Mouse (Mus musculus) R1 (cell line): ENCODE results near the gene Zfp296.
"Not testable (repeated sequence)": the region's sequence is repeated elsewhere in the genome, so short reads cannot be mapped to it uniquely, and the experiment has no call there.

Experiments
- DNase-seq: peaks from one replicate; pipeline ENCODE4 v3.0.0-alpha.2; 2018; ENCODE audit warnings: low read depth, low spot score

Gene Zfp296

DNA sequence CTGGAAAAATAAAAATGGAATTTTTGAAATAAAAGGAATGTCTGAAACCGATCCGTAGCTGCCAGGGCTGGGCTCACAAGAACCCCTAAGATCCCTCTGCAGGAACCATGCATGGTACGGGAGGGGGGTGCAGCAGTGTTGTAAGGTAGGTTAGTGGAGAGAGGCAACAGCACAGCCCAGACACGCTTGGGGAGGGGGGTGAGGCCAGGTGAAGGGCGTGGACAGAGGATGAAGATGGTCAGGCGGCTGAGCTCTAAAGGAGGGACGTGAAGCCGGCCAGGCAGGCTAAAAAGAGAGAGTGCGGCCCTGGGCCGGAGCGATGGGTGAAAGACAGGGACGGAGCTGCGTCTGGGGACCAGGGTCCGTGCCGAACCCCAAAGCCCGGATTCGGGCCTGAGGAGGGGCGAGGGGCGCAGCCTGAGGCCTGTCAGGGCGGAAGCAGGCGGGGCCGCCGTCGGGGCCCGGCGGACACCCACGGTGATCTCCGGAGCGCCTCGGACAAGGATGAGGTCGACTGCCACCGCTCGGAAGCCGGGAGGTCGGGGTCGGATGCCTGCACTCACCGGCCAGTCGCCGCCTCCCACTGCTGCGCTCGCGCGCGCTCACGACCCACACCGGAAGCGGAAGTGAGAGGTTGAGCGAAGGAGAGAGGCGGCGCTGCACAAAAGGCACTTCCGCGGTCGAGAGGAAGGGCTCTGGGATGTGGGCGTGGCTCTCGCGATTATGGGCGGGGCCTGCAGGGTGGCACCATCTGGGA lies 26.9 kb downstream of the Zfp296 start, which contains the start of gene Clasrp:
Gene Clasrp (minus strand): TSS at position 638 of the 757 bp plus-strand sequence.
- DNase-seq, result peak; percentile 97

DNA sequence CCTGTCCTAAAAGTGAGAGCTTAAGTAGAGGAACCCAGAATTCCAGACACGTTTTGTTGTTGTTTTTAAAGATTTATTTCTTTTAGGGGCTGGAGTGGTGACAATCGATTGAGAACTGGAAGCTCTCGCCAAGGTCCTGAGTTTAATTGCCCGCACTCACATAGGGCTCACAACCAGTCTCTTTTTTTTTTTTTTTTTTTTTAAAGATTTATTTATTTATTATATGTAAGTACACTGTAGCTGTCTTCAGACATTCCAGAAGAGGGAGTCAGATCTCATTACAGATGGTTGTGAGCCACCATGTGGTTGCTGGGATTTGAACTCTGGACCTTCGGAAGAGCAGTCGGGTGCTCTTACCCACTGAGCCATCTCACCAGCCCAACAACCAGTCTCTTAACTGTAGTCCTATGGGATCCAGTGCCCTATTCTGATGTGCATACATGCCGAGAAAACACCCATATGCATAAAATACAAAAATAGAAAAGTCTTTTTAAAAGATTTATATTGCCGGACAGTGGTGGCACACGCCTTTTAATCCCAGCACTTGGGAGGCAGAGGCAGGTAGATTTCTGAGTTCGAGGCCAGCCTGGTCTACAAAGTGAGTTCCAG lies 27.6 kb downstream of the Zfp296 start:
- DNase-seq, result not testable (repeated sequence)

DNA sequence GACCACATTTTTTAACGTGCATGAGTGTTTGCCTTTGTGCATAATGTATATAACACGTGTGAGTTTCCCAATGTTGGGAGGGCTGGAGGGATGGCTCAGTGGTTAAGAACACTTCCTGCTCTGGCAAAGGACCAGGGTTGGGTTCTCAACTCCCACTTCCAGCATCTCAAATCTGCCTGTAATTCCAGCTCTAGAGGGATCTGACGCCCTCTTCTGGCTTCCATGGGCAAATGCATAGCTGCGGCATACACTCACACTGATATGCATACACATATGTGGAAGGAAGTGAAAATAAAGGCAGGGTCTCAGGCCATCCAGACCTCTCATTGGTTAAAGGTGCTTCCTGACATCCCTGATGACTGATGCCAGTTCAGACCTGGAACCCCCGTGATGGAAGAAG lies 30.2 kb downstream of the Zfp296 start:
- peak; percentile 79 for DNase-seq

DNA sequence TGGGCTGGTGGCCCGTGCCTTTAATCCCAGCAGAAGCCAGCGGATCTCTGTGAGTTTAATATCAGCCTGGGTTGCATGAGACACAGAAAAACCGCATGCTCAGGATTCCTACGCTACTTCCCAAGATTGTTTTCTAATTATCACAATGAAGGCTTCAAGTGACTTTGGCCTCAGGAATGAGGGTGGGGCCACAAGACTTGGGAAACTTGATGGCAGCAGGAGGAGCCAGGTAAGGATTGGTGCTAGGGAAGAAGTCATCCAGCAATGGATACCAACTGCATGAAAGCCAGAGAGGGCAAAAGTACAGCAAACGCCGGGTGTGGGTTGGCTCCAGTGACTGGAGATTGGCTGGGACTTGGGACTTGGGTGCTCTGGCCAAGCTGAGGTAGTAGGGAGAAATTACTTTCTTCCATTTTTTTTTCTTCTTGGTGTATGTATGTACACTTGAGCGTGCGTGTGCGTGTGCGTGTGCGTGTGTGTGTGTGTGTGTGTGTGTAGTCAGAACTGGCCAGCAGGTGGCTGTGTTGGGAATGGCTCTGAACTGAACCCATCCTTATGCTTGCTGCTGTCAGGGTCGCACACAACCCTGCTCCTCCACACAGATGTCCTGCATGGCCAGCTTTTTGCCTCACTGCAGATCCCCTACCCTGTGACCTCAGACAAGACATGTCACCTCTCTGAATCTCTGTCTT lies 32.7 kb downstream of the Zfp296 start:
- DNase-seq, result peak; percentile 98

DNA sequence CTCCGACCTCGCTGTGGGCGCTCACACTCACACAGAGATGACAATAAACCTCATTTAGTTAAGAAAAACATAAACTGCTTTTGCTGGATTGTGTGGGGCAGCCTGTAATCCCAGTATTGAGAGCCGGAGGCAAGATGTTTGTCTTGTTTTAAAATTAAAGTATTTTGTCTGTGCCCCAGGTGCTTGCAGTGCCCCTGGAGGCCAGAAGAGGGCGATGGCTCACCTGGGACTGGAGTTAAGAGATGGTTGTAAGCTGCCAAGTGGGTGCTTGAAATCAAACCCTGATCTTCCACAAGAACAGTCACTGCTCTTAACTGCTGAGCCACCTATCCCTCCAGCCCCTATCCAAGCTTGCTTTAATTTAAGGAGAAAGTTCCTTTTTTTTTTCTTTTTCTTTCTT lies 33.9 kb downstream of the Zfp296 start:
- peak; percentile 52 for DNase-seq

DNA sequence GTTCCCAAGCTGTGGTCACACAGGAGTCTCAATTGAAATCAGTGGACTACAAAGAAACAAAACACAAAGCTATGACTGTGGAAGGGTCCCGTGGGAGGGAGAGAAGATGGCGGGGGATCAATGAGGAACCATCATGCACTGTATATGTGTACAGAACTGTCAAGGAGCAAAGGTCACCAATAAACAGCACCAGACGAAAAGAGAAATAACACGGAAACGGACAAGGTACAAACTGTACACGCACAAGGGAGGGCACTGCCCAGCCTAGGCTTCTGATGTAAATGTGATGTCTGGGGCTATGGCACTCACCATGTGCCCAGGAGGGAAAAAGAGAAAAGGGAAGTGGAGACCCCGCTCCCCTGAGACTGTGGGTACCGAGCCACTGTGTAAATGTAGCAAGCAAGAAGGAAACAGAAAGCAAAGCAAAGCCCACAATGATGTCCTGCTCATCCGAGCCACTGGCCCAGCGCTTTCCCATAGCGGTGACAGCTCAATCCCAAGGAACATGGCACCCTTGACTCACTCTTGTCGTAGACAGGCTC lies 38.0 kb downstream of the Zfp296 start:
- DNase-seq, result no peak

DNA sequence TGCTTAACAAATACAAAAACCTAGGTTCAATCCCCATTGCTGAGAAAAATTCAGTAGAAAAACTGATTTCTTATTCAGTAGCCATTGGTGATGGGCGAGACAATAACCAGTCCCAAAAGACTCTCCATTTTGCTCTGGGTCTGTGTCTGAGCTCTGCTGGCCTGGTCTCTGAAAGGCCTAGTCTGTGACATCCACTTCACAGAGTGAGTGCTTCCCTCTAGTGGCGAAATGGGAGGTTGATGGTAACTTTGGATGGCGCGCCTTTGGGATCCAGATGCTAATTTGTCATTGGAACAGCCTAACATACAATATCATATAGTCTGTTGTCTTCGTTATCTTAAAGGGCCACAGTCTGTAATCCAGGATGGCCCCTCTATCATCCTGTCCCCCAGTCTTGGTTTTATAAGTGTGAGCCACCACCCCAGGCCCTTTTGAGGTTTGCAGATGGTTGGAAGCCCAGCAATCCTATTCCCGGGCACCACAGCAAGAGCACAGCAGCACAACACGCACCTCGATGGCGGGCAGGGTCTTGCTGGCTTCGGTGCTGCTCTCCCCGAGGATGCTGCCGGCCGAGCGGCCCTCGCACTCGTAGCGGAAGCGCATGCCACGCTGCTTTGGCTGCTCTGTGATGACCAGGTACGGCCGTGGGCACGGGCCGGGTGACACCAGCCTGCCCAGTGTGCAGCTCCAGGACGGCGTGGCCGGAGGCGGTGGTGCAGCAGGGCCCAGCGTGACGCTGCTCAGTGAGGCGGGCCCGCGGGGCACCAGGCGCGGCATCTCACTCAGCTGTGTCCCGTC lies 42.1 kb downstream of the Zfp296 start:
- peak; percentile 90 for DNase-seq

DNA sequence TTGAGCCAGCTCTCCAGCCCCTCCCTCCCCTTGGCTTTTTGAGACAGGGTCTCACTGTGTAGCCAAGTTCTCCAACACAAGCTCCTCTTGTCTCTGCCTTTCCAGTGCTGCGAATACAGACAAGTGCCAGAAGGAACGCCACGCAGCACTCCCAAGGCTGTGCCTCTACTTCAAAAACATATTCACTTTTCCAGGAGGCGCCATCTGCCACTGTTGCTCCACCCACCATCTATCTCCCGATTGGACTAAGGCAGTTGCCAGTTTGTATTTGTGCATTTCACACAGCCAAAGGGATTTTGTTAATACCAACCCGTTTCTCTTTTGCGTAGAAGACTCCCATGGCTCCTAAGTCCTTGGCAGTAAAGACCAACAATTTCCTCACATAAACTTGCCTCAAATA lies 43.7 kb downstream of the Zfp296 start:
- peak; percentile 66 for DNase-seq

DNA sequence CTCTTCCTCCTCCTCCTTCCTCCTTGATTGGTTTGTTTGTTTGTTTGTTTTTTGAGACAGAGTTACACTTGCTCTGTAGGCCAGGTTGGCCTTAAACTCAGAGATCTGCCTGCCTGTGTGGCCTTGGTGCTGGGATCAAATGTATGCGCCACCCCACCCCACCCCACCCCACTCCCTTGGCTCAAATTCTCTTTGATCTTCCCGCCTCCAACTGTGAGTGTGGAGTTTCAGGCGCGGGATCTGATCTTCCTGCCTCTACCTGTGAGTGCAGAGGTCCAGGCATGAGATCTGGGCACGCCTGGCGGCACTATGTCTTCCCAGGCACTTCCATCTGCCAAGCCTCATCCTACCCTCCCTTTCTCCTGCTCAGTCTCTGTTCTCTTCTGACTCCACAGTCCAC lies 45.2 kb downstream of the Zfp296 start:
- DNase-seq, result peak; percentile 49

DNA sequence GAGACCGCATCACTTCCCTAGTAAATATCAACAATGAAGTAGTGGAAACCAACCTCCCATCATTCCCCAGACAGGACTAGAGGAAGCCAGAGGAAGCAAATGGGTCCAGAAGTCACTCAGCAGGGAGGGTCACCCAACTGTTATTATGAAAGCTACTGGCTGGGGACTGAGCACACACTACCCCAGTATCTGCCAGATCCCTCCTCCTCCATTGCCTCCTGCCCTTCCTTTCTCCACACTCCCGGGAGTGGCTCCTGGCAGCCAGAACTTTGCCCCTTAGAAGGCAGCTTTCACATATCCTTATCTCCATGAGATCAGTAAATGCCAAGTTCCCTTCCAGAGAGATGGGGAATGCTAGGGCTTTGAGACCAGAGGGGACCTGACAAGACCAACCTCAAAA lies 46.3 kb downstream of the Zfp296 start:
- no peak for DNase-seq

DNA sequence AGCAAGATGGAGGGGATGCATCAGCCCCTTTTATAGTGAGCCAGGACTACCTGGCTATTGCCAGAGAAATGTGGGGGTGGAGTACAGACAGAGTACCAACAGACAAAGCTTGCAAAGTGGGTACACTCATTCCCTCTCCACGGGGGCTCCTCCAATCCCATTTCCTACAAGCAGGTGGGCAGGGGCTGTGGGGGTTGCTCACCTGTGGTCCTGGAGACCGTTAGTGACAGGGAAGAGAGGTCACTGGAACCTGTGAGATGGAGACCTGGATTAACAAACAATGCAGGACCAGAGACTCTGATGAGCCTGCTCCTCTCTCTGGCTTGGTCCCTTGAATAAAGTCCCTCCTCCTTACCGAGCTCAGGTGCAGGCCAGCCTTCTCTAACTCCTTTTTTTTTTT lies 50.6 kb downstream of the Zfp296 start:
- DNase-seq, result peak; percentile 45

DNA sequence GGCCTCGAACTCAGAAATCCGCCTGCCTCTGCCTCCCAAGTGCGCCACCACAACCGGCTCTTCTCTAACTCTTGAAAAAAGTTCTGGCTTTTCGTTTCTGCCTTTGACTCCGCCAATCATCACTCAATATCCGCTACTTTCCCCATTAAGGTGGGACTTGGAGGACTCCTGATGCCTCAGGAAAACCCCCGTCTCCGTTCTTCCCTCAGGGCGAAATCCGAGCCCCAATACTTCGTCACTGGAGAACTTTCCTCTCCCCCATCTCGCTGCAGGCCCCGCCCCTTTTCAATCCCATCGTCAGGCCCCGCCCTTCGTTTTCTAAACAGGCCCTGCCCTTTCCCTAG lies 51.1 kb downstream of the Zfp296 start:
- no peak for DNase-seq

DNA sequence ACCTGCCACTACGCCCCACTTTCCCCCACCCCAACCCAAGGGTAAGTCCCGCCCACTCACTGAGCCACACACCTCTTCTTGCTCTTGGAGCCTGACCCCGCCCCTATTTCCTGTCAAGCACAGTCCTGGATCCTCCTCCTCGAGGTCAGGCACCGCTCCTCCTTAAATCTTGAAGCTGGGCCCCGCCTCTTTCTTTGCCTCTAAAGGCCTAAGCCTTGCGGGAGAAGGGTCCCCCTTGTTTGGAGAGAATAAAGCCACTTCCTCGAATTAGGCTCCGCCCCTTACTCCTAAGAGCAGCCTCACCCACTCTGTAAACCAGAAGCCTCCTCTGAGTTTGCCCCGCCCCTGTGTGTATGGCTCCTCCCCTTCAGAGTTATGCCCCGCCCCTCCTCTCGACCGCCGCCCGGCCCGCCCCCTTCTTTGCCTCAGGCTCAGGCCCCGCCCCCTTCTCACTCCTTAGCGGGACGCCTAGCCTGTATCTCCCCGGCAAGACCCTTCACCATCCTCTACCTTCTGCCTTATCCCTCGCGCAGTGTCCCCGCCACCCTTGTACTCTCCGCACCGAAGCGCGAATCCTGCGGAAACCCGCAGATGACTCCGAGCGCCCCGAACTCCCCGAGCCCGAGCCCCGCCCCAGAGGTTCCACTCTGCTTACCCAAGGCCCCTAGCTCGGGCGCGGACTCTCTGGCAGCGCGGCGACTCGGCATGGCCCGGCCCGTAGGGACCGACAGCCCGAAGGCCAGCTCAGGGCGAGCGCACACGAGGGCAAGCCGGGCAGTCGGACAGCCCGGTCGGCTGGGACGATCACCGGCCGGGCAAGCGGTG lies 51.7 kb downstream of the Zfp296 start:
- peak; percentile 100 for DNase-seq

DNA sequence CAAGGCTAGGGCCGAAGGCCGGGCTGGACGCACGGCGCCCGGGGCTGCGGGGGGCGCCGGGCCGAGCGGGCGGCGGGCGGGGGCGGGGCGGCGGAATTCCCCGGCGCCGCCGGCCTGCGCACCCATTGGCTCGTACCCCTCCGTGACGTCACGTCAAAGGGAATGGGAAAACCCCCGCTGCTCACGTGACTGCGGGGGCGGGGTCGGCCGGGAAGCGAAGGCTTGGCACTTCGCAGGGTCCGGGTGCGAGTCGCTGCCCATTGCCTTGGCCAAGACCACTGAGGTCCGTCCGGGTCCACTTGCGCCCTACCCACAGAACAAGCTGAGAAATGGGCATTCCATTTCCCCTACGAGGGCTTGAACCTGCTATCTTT lies 52.3 kb downstream of the Zfp296 start, which contains the start of gene Relb:
Gene Relb (minus strand): TSS at position 78 of the 374 bp plus-strand sequence.
- DNase-seq, result peak; percentile 89
